Mouse (Mus musculus) v-Abl transformed pro-B cells (cell line): Measurements from ENCODE around the gene Clic3.

ENCODE experiments used
- in situ Hi-C, 2 experiments: fragments of 400-800 bp; cut with MboI; formaldehyde crosslinking; loops; one replicate each; pipeline ENCODE4 v1.15.1; 2025; ENCODE audit not compliant: unreplicated experiment in 2 of 2

The Clic3 gene

DNA sequence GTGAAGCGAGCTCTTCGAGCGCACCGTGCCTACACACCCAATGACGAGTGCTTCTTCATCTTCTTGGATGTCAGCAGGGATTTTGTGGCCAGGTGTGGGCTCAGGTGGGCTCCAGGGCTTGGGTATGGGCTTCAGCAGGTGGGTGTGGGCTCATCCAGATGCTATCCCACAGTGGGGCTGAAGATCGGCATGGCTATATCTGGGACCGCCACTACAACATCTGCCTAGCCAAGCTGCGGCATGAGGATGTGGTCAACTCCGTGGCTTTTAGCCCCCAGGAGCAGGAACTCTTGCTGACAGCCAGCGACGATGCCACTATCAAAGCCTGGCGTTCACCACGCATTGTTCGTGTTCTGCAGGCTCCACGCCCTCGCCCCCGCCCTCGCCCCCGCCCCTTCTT, 47.9 kb downstream of the Clic3 start:
- in situ Hi-C loops: loop anchor here (10.0 to 25.0 kb wide), 2 partner anchors 50 to 1408 kb away; partner anchors contain the start of genes Edf1 (in 1 of the 2), Med22 (in 1 of the 2), Rpl7a (in 1 of the 2) and Surf1 (in 1 of the 2)

DNA sequence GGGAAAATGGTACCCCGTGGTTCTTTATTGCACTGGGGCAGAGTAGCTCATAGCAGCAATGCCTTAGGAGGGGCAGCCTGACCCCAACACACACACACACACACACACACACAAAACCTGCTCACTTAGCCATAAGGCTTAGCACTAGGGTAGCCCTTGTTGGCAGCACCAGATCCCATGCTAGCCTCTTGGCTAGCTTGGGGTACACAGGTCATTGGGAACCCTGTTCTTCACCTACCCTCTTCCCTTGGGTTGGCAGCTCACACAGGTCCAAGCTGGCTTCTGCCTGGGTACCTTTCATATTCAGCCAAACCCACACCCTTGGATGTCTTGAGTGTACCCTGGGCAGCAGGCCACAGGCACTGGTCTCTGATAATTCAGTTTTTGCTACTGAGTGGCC, 48.4 kb downstream of the Clic3 start:
- in situ Hi-C loops: loop anchor here (10.0 to 25.0 kb wide), 2 partner anchors 50 to 1407 kb away; partner anchors contain the start of genes Edf1 (in 1 of the 2), Med22 (in 1 of the 2), Rpl7a (in 1 of the 2) and Surf1 (in 1 of the 2)

DNA sequence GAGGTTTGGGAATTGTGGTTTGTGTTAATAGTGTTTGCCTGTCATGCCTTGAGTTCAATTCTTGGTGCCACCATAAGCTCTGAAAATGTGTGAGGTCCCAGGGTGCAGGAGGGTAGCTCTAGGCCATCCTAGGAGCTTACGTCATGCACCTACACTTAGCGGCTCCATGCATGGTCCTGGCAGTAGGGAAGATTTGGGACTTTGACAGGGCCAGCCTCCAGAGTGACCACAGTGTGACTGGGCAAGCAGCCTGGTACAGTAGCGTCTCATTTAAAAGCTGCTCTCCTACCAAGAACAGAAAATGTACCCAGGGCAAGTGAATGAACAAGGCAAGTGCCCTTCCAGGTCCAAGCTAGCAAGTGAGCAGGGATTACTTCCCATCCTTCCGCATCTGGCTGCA, 49.2 kb downstream of the Clic3 start:
- in situ Hi-C loops: loop anchor here (10.0 to 25.0 kb wide), 2 partner anchors 49 to 1406 kb away; partner anchors contain the start of genes Edf1 (in 1 of the 2), Med22 (in 1 of the 2), Rpl7a (in 1 of the 2) and Surf1 (in 1 of the 2)

DNA sequence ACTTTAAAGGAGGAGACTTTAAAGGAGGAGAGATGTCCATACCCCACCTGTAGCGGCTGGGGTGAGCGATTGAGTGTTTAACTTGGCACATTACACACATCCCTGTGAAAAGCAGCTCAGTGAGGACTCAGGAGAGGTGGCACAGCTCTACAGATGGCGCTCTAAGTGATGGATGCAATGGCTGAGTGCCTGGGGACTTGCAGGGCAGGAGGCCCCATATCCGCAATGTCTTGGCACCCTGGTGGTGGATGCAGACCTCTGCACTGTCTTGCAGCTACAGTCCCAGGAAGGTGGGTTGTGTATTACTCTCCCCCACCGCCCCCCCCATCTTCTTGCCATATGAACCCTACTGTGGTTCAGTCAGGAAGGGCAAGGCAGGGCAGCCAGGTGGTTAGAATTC, 50.3 kb downstream of the Clic3 start:
- in situ Hi-C loops: loop anchor here (10.0 to 25.0 kb wide), 2 partner anchors 48 to 1405 kb away; partner anchors contain the start of genes Edf1 (in 1 of the 2), Med22 (in 1 of the 2), Rpl7a (in 1 of the 2) and Surf1 (in 1 of the 2)
